Mouse (Mus musculus) erythroblast, embryonic 14.5 days (primary cell): ENCODE data around the gene Dnase1l1. TPM values are rescaled to one million over a fixed set of nuclear protein-coding genes. Genes with fewer than 3 reads are reported as not detected.
A peak's percentile ranks its signal among the peaks of the same experiment; 100 is the strongest.

Source experiments
- H3K27me3 ChIP-seq: 2 replicates; pipeline ENCODE4 v1.6.1; 2012; ENCODE audit warnings: inconsistent platforms; ENCODE audit not compliant: control insufficient read depth
- H3K36me3 ChIP-seq: 2 replicates; pipeline ENCODE4 v1.6.1; 2012; ENCODE audit warnings: mild to moderate bottlenecking, inconsistent platforms; ENCODE audit not compliant: control insufficient read depth
- H3K4me1 ChIP-seq: 2 replicates; pipeline ENCODE4 v1.6.1; 2012; ENCODE audit warnings: inconsistent platforms; ENCODE audit not compliant: control insufficient read depth
- H3K4me3 ChIP-seq: replicated peaks from 2 replicates; pipeline ENCODE3; 2012; ENCODE audit warnings: moderate library complexity, mild to moderate bottlenecking, inconsistent platforms
- H3K9me3 ChIP-seq: 2 replicates; pipeline ENCODE4 v1.6.1; 2012; ENCODE audit warnings: low read length, inconsistent platforms, mixed read lengths; ENCODE audit not compliant: control insufficient read depth
- GATA1 ChIP-seq: IDR thresholded peaks from 2 replicates; pipeline ENCODE4 v1.6.1; 2012; ENCODE audit warnings: low read length, inconsistent platforms, mixed read lengths
- TAL1 ChIP-seq: IDR thresholded peaks from 3 replicates; pipeline ENCODE4 v1.6.1; 2012; ENCODE audit warnings: low read length, inconsistent platforms, mixed read lengths
- polyA plus RNA-seq: library from polyadenylated mRNA; stranded (reverse); fragments of >175 nt; gene quantifications from 2 replicates; pipeline ENCODE4 v1.2.3, GENCODE M21; 2012

The Dnase1l1 gene
- polyA plus RNA-seq, 1 experiment = 0.25 TPM

DNA sequence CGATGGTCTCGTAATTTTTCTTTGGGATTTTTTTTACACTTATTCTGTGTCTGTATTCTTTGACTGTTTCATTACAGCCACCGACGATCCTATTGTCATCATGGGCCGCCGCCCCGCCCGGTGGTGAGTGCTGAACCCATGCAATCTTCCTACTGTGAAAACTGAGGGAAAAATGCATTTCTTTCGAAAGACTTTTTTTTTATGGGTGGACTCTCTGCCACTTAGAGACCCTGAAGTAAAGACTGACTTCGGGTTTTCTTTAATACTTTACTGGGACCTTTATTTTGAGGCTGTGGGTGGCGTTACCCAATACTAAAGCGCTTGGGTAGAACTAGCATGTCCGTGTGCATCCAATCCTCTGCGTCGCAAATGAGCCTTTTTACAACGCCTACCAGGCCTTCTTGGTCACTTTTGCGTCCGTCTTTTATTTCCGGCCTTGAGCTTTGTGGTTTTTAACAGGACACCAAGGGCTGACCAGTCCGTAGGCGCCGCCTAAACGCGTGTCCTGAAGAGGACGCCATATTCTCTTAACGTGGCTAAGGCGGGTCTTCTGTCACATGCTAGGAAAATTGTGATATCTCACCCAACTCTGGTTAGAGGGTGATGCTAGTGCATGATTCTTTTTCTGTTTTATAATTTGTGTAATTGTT, 11.1 kb downstream of the Dnase1l1 start:
- peaks cover 6% of the 10 kb centered on the region; the same call in 1 of the 2 replicates for H3K9me3 ChIP-seq
- TF ChIP-seq GATA1 (no peak), TAL1 (no peak)

DNA sequence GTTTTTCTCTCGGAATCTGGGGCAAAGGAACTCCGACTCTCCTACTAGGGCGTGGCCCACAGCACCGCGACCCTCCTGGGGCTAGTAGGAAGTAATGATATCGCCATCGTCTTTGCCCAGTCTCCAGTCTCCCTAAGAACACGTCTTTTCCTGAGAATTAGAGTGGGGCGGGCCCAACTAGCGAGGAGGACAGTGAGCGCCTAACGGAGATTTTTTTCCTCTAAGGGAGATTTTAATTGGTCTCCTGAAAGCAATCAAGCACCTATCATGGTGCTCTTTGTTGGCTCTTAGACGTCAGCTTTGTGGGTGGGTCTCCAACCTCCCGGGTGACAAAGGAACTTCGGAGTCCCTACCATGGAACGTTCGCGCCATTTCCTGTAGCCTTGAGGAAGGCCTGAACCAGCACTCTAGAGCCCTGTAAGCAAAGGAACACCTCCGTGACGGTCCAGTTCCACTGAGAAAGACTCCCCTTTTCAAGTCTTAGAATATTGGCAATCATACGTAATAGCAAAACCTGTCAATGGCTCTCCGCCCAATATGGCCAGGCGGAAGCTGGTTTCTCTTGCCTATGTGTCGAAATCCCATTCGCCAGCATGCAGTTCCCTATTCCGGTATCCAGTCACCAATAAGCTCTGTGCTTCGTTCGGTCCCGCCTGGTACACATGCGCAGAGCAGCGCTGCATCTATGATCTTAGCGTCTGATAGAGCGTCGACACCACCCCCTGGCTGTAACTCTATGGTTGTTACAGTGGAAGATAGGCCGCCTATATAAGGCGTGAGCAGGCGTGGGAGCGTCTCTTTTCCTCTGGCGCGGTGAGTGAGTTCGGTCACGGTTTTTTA, 11.9 kb downstream of the Dnase1l1 start, which contains the start of gene Rpl10:
Gene Rpl10, plus strand, starts transcription at position 751 of the 840 bp plus-strand sequence.
- H3K36me3 ChIP-seq = peaks cover 34% of the 10 kb centered on the region
- TF ChIP-seq TAL1 (no peak), GATA1 (peak; percentile 87)
- H3K4me1 ChIP-seq = peaks cover 36% of the 10 kb centered on the region
- peaks cover 6% of the 10 kb centered on the region; the same call in 1 of the 2 replicates for H3K9me3 ChIP-seq
- H3K4me3 ChIP-seq = peak within 1 kb of the TSS; percentile 76
- H3K27me3 ChIP-seq = no peaks in the 10 kb centered on the region; the same call in 1 of the 2 replicates

More for the DNA sequence above, 11.1 kb downstream of the Dnase1l1 start:
- H3K4me3 ChIP-seq = peak overlapping the region; percentile 76
- H3K36me3 ChIP-seq = peaks cover 37% of the 10 kb centered on the region
- peaks cover 36% of the 10 kb centered on the region for H3K4me1 ChIP-seq
- H3K27me3 ChIP-seq = no peaks in the 10 kb centered on the region; the same call in 1 of the 2 replicates

DNA sequence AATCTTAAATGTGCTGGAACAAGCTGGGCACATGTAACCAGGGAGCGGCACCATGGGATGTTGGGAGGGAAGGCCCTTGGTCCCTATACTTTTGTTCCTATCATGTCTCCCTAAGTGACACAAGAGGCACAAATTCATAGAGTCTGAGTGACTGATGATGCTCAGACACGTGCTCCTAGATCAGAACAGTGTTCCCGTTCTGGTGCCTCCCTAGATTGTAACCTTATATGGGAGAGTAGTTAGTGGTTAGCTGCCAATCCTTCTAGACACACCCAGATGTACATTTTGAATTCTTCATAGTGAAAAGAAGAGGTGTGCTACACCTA, 12.4 kb downstream of the Dnase1l1 start:
- H3K9me3 ChIP-seq = peaks cover 6% of the 10 kb centered on the region; the same call in 1 of the 2 replicates
- H3K27me3 ChIP-seq = no peaks in the 10 kb centered on the region; the same call in 1 of the 2 replicates
- H3K4me1 ChIP-seq = peaks cover 36% of the 10 kb centered on the region
- no peak for TF ChIP-seq GATA1
- TF ChIP-seq TAL1 = no peak
- peak overlapping the region; percentile 76 for H3K4me3 ChIP-seq
- peaks cover 30% of the 10 kb centered on the region for H3K36me3 ChIP-seq

DNA sequence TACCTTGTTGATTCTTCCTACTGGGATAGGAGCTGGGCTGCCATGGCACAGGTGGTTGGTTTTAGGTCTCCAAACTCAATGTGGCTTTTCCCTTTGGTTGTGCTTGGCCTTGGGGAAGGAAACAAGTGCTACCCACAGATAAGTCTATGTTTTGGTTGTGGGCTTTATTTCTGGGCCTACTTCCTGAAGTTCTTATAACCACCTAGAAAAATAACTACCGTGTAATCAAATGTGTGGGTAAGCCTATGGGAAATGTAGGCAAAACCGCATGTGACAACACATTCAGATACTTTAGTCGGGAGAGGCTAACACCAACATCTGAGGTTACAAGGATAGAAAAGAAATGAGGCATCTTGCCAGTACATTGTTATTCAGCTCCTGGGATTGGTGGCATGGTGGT, 24.4 kb downstream of the Dnase1l1 start:
- Histone ChIP-seq H3K27me3 (no peaks in the 10 kb centered on the region), H3K36me3 (peaks cover 28% of the 10 kb centered on the region), H3K4me3 (no peak overlapping the region), H3K9me3 (peaks cover 5% of the 10 kb centered on the region; the same call in 1 of the 2 replicates), H3K4me1 (peaks cover 17% of the 10 kb centered on the region)
- TF ChIP-seq TAL1 = no peak
- TF ChIP-seq GATA1 = no peak

- TF ChIP-seq TAL1 (no peak), GATA1 (no peak)
Observed at GRCm38 (mm10) chrX:74254888-74255565, 27.1 kb downstream of the Dnase1l1 start.

DNA sequence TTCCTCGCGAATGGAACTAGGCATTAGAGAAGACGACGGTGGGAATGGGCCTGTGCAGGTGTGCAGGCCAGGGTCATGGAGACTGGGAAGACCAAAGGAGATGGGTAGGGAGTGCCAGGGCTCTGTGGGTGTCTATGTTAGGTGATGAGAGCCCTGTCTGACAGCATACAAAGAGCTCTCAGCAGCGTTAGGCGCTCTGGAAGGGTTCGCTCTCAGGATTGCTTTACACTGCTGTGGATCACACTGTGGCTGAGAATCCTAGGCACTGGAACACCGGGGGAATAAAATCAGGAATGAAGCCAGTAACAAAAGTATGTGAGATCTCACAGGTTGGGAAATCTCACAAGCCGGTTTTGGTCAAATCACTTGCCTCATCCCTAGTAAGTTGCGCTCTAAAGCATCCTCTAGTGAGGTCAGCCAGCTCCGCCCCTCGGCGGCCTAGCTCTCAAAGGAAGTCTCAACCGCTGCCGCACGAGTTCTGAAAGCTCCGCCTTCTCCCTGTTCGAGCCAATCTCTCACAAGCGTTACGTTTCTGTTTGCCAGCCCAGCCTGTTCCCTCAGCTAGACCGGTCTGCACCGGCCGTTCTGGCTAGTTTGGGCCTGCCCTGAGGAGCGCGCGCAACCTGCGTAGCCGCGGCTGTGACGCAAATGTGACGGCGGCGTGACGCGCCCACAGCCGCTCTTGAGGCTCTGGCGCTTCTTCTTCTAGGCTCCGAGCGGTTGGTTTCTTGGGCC, 27.8 kb downstream of the Dnase1l1 start, which contains the start of gene Emd:
Gene Emd, plus strand, starts transcription at position 535 of the 735 bp plus-strand sequence.
- Histone ChIP-seq H3K27me3 (peaks cover 12% of the 10 kb centered on the region), H3K4me1 (peaks cover 23% of the 10 kb centered on the region), H3K9me3 (peaks cover 5% of the 10 kb centered on the region; the same call in 1 of the 2 replicates), H3K4me3 (peak within 1 kb of the TSS; percentile 90), H3K36me3 (peaks cover 26% of the 10 kb centered on the region)
- no peak for TF ChIP-seq TAL1
- TF ChIP-seq GATA1 = no peak

More at GRCm38 (mm10) chrX:74254888-74255565, 27.1 kb downstream of the Dnase1l1 start:
- Histone ChIP-seq H3K9me3 (peaks cover 5% of the 10 kb centered on the region; the same call in 1 of the 2 replicates), H3K36me3 (peaks cover 26% of the 10 kb centered on the region), H3K4me3 (peak overlapping the region; percentile 90), H3K27me3 (peaks cover 6% of the 10 kb centered on the region), H3K4me1 (peaks cover 17% of the 10 kb centered on the region)

DNA sequence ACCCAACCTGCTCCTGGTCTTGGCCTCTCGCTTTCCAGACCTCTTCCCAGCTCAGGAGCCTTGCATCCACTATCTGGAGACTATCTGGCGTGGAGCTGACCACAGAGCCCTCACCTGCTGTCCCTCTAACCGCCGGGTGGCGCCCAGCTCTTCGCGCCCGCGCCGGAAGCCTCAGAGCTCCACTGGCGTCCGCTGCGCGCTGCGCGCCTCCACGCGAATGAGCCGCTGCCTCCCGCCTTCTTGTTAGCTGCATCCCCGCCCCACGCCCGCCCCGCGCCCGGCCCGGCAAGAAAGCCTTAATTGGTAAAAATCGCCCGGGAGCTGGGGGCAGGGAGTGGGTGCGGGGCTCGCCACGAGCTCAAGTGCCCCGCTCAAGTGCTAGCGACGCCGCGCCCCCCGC, 32.5 kb downstream of the Dnase1l1 start, which contains the start of gene Flna:
Gene Flna, minus strand, starts transcription at position 206 of the 400 bp plus-strand sequence.
- peaks cover 7% of the 10 kb centered on the region for H3K9me3 ChIP-seq
- no peak for TF ChIP-seq GATA1
- no peak for TF ChIP-seq TAL1
- peaks cover 19% of the 10 kb centered on the region for H3K27me3 ChIP-seq
- no peaks in the 10 kb centered on the region for H3K36me3 ChIP-seq
- peak within 1 kb of the TSS; percentile 43 for H3K4me3 ChIP-seq
- peaks cover 39% of the 10 kb centered on the region for H3K4me1 ChIP-seq

DNA sequence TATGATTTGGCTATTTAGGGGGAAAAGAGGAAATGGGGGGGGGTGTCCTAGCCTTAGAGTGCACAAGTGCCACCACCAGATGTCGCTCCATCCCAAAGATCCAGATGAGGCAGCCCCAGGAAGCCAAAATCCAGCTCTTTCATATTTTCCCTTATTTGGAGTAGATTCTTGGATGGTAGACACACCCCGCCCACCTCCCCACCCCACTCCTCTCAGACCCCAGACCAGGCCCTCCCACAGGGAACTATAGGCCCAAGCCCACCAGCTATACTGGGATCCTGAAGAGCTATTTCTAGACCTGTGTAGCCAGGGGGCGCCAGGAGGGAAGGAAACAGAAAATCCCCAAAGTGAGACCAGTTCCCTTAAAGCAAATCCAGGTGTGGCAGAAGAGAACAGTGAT, 33.5 kb downstream of the Dnase1l1 start:
- TF ChIP-seq GATA1 (no peak), TAL1 (no peak)
- Histone ChIP-seq H3K4me1 (peaks cover 45% of the 10 kb centered on the region), H3K4me3 (no peak overlapping the region), H3K36me3 (no peaks in the 10 kb centered on the region), H3K9me3 (peaks cover 5% of the 10 kb centered on the region), H3K27me3 (peaks cover 19% of the 10 kb centered on the region)
